Mouse (Mus musculus) midbrain, embryonic 13.5 days (tissue): ENCODE results near the gene Erap1. TPM values are rescaled to one million over a fixed set of nuclear protein-coding genes. Genes with fewer than 3 reads are reported as not detected.
"Not testable (repeated sequence)": the region's sequence is repeated elsewhere in the genome, so short reads cannot be mapped to it uniquely, and the experiment has no call there.

Source experiments
- ATAC-seq: fragments of 200-750 bp; cut with Nextera tagmentation; 2 replicates; pipeline ENCODE4 v1.8.0; 2017; ENCODE audit warnings: mild to moderate bottlenecking, moderate TSS enrichment, moderate library complexity
- H3K27ac ChIP-seq: fragments of 300-500 bp; sonication (generic); 2 replicates; pipeline ENCODE4 v1.5.1; 2015; ENCODE audit warnings: inconsistent platforms, mild to moderate bottlenecking, moderate library complexity
- H3K27me3 ChIP-seq: fragments of 300-500 bp; sonication (generic); 2 replicates; pipeline ENCODE4 v1.6.1; 2015; ENCODE audit warnings: mild to moderate bottlenecking, inconsistent platforms
- H3K36me3 ChIP-seq: fragments of 300-500 bp; sonication (generic); 2 replicates; pipeline ENCODE4 v1.6.1; 2015; ENCODE audit warnings: mild to moderate bottlenecking, inconsistent platforms
- H3K4me1 ChIP-seq: fragments of 300-500 bp; sonication (generic); replicated peaks from 2 replicates; pipeline ENCODE4 v1.6.1; 2015; ENCODE audit warnings: inconsistent platforms
- H3K4me2 ChIP-seq: fragments of 300-500 bp; sonication (generic); replicated peaks from 2 replicates; pipeline ENCODE4 v1.6.1; 2015; ENCODE audit warnings: moderate library complexity, mild to moderate bottlenecking, inconsistent platforms
- H3K4me3 ChIP-seq: fragments of 300-500 bp; sonication (generic); replicated peaks from 2 replicates; pipeline ENCODE4 v1.5.1; 2015; ENCODE audit warnings: mild to moderate bottlenecking, inconsistent platforms
- H3K9ac ChIP-seq: fragments of 300-500 bp; sonication (generic); replicated peaks from 2 replicates; pipeline ENCODE4 v1.6.1; 2015; ENCODE audit warnings: mild to moderate bottlenecking, inconsistent platforms
- H3K9me3 ChIP-seq: fragments of 300-500 bp; sonication (generic); 2 replicates; pipeline ENCODE4 v1.6.1; 2016; ENCODE audit warnings: mild to moderate bottlenecking, inconsistent platforms
- WGBS: fragments of 180-500 bp; shearing (Covaris S2); methylation state at CpG from one replicate; pipeline ENCODE4 v1.1.7; 2015; 5-methylcytosine and 5-hydroxymethylcytosine counted together
- polyA plus RNA-seq: library from polyadenylated mRNA; unstranded; fragments of >200 nt; fragmentation: Nextera tagmentation; extraction: Ambion mirVana; gene quantifications from 2 replicates; pipeline ENCODE4 v1.2.1, GENCODE M21; 2015

The Erap1 gene
- 4.5 and 5.2 TPM in 2 replicates for polyA plus RNA-seq

DNA sequence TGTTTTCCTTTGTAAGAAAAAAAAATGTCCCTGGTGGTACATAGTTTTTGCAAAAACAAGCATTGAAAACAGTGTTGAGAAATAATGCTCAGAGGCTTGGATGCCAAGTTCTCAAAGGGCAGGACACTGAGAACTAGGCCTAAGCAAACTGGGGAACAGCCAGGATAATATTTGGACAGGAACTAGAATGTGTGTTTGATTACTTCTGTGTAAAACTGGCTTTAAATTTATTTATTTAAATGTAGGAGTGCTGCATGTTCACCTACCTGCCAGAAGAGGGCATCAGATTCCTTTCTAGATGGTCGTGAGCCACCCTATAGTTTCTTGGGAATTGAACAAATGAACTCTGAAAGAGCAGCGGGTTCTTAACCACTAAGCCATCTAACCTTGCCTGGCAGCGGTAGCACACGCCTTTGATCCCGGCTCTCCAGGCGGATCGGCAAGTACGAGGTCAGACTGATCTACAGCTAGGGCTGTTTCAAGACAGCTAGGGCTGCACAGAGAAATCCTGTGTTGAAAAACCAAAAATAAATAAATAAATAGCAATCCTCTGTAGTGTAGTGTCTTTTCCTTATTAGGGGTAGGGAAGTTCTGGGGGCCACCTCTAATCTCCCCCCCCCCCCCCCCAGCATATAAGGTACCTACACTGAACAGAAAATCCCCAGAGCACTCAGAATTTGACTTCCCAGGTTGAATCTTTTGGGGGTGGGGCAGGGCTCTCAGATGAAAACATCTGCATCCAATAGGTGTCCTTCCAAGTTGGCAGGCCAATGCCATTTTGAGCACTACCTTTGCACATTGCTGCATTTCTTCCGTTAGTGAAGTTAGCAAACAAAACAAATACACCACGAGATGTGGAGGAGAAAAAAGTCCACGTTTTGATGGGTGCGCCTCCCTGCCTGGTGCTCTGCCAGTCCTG lies at the start of gene Erap1:
TSS of gene Erap1 (plus strand) at position 776 of the 919 bp plus-strand sequence.
- H3K4me1 ChIP-seq, result peaks cover 5% of the 10 kb centered on the region
- H3K27me3 ChIP-seq, result no peaks in the 10 kb centered on the region
- ATAC-seq, result peak; percentile 71
- peak within 1 kb of the TSS; percentile 77 for H3K4me3 ChIP-seq
- peak within 1 kb of the TSS; percentile 90 for H3K4me2 ChIP-seq
- H3K36me3 ChIP-seq, result no peaks in the 10 kb centered on the region
- no peaks in the 10 kb centered on the region for H3K9me3 ChIP-seq
- WGBS, result 1% methylated on average over 12 of the region's 12 CpGs
- H3K27ac ChIP-seq, result peak within 1 kb of the TSS; percentile 72
- peak within 1 kb of the TSS; percentile 87 for H3K9ac ChIP-seq

DNA sequence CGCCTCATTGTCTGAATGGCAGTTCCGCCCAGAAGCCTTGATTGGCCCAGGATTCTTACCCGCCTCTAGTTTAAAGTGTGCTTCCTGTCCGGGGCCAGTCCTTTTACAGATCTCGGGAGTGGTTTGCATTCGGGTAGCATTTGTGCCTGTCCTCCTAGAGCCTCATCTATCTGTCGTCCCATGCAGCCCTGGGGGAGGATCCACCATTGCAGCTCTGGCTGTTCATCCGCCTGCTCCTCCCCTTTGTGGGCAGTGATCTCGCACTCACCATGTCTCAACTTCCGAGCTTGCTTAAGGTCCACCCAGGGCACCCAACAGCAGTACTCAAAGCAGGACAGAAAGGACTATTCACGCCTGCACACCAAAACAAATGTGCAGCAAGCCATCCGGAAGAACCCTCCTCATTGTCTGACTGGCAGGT lies 48.0 kb upstream of the Erap1 start:
- not testable (repeated sequence) for ATAC-seq, H3K9ac ChIP-seq, H3K9me3 ChIP-seq, H3K4me3 ChIP-seq, H3K36me3 ChIP-seq, H3K4me2 ChIP-seq, H3K27me3 ChIP-seq, H3K4me1 ChIP-seq, H3K27ac ChIP-seq
- 63% methylated on average over 12 of the region's 12 CpGs for WGBS

DNA sequence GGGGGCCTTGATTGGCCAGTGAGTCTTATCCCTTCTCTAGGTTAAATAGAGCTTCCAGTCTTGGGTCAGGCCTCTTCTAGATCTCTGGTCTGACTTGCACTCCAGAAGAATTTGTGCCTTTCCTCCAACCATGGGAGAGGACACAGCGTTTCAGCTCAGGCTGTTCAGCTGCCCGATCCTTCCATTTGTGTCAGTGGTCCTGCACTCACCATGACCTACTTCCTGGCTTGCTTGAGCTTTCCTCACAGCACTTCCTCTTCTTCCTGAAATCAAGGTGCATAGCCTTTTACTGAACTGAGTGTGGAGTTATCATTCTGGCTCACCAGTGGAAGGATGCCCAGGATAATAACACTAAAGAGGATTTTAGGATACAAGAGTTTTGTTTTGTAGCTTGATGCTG lies 47.5 kb upstream of the Erap1 start:
- not testable (repeated sequence) for H3K27ac ChIP-seq, H3K4me3 ChIP-seq, H3K4me1 ChIP-seq, H3K36me3 ChIP-seq, H3K4me2 ChIP-seq, H3K9ac ChIP-seq, ATAC-seq, H3K27me3 ChIP-seq, H3K9me3 ChIP-seq
- 87% methylated on average over 2 of the region's 2 CpGs for WGBS

DNA sequence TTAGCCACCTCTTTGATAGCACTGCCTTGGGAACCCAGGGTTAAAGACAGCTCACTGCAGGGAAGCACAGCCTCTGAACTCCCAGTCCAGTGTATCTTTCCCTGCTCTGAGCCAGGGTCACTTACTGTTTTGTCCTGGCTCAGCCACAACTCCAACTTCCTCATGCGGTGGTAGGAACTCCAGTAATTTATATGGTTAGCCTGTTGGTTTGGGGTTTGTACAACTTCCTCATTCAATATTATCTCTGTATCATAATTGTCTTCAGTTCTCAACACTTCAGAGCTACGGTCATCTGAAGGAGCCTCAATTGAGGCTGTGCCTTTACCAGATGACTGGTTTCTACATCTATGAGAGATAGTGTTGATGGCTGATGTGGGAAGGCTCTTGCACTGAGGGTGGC lies 42.3 kb upstream of the Erap1 start:
- not testable (repeated sequence) for H3K4me2 ChIP-seq, H3K9ac ChIP-seq, H3K27me3 ChIP-seq, H3K9me3 ChIP-seq, H3K27ac ChIP-seq, H3K36me3 ChIP-seq, ATAC-seq, H3K4me3 ChIP-seq, H3K4me1 ChIP-seq
- WGBS, result 91% methylated on average over 2 of the region's 2 CpGs

DNA sequence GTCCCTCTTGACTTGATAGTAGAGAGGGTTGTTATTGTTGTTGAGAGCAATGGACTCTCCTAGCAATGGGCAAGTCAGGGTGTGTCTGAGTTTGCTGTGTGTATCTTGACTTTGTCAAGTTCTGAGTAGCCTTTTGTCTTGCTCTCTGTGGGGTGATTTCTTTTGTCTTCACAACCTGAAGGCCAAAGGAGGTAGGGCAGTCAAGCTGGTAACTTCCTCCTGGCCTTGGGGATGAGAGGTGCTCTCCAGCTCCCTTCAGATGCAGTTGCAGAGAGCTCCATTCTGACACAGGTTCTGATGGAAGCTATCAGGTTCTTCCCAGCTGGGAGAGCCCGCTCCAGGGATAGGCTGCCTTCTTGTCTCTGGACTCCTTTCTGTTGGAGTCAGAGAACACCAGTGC lies 37.6 kb upstream of the Erap1 start:
- Histone ChIP-seq H3K36me3 (peaks cover 25% of the 10 kb centered on the region), H3K9me3 (0 out of 2 replicates have a peak, but pooled peaks cover 11% of the 10 kb centered on the region)
- H3K4me2 ChIP-seq, H3K4me3 ChIP-seq, H3K4me1 ChIP-seq, H3K9ac ChIP-seq, ATAC-seq, H3K27ac ChIP-seq, H3K27me3 ChIP-seq: not testable (repeated sequence)
- 100% methylated on average over 1 of the region's 1 CpGs for WGBS

DNA sequence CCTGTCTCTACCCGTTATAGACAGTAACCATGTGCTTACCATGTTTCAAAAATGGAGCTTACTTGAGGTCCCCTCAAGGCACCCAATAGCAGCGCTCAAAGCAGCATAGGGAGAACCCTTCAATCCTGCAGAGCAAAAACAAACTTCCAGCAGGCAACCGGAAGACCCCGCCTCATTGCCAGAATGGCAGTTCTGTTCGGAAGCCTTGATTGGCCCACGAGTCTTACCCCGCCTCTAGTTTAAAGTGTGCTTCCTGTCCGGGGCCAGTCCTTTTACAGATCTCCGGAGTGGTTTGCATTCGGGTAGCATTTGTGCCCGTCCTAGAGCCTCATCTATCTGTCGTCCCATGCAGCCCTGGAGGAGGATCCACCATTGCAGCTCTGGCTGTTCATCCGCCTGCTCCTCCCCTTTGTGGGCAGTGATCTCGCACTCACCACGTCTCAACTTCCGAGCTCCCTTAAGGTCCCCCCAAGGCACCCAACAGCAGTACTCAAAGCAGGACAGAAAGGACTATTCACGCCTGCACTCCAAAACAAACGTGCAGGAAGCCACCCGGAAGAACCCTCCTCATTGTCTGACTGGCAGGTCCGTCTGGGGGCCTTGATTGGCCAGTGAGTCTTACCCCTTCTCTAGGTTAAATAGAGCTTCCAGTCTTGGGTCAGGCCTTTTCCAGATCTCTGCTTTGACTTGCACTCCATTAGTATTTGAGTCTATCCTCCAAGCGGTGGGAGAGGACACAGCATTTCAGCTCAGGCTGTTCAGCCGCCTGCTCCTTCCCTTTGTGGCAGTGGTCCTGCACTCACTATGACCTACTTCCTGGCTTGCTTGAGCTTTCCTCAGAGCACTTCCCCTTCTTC lies 22.0 kb upstream of the Erap1 start:
- WGBS, result 11% methylated on average over 22 of the region's 22 CpGs
- H3K4me1 ChIP-seq, H3K9me3 ChIP-seq, H3K36me3 ChIP-seq, H3K27me3 ChIP-seq: not testable (repeated sequence)
- H3K4me3 ChIP-seq, result peak overlapping the region; percentile 53
- H3K27ac ChIP-seq, result peak overlapping the region; percentile 88
- peak; percentile 99 for ATAC-seq
- peak overlapping the region; percentile 61 for H3K4me2 ChIP-seq
- peak overlapping the region; percentile 69 for H3K9ac ChIP-seq

DNA sequence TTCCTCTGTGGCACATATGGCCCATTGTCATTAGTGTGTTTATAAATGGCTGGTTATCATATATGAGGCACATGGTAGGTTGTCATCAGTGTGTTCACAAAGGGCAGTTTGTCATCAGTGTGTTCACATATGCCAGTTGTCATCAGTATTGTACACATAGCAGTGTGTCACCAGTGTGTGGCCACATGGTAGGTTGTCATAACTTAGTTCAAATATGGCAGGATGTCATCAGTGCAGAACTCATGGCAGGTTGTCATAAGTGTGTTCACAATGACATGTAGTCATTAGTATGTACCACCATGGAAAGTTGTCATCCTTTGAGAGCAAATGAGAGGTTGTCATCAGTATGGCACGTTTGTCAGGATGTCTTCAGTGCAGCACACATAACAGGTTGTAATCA lies 7.0 kb upstream of the Erap1 start:
- Histone ChIP-seq H3K36me3 (no peaks in the 10 kb centered on the region), H3K9me3 (no peaks in the 10 kb centered on the region), H3K4me2 (no peak overlapping the region), H3K27me3 (no peaks in the 10 kb centered on the region), H3K4me3 (no peak overlapping the region), H3K27ac (no peak overlapping the region), H3K9ac (no peak overlapping the region), H3K4me1 (no peaks in the 10 kb centered on the region)
- WGBS, result 68% methylated on average over 1 of the region's 1 CpGs
- ATAC-seq, result no peak

DNA sequence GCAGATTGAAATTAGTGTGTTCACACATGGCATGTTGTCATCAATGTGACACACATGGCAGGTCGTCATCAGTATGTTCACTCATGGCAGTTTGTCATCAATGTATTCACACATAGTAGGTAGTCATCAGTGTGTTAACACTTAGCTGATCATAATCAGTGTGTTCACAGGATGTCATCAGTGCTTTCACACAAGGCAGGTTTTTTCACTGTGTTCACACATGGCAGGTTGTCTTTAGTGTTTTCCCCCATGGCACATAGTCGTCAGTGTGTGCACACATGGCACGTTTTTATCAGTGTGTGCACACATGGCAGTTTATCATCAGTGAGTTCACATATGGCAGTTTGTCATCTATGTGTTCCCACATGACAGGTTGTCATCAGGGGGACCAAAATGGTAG lies 6.5 kb upstream of the Erap1 start:
- no peak overlapping the region for H3K9ac ChIP-seq
- H3K4me3 ChIP-seq, result no peak overlapping the region
- H3K4me1 ChIP-seq, result no peaks in the 10 kb centered on the region
- ATAC-seq, result no peak
- no peak overlapping the region for H3K4me2 ChIP-seq
- H3K27ac ChIP-seq, result no peak overlapping the region
- no peaks in the 10 kb centered on the region for H3K36me3 ChIP-seq
- 82% methylated on average over 3 of the region's 3 CpGs for WGBS
- H3K27me3 ChIP-seq, result no peaks in the 10 kb centered on the region
- H3K9me3 ChIP-seq, result no peaks in the 10 kb centered on the region

DNA sequence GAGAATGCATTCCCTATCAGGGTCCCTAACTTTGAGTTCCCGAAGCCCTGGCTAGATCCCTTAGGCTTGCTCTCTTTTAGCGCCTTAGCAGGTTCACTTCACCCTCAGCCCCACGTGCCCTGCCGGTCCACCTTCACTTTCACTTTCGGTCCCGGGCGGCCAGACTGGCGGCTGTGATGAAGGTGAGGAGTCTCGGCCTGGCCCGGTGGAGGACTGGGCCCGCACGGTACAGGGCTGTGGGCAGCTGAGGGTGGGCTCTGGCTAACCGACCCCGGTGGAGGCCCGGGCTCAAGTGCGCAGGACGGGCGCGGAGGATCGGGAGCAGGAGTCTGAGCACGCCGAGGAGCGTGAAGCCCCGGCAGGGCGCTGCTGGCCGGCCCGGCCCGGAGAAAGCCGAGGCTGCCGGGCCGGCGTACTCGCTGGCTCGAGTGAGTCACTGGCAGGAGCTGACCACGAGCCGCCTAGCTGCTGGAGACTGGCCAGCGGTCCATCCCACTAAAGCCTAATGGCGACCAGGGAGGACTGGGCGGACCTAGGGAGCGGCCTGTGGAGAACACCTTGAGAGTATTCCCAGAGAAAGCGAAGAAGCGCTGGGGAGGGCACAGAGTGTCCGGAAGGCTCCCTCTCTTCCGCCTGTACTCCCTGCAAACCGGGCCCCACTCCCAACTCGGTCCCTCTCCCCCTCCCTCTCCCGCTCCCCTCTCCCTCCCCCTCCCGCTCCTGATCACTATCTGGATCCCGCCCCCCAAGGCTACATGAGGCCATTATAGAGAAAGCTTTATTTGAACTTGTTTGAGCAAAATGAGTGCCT lies 549 bp downstream of the Erap1 start:
- H3K9ac ChIP-seq, result peak overlapping the region; percentile 87
- H3K4me1 ChIP-seq, result peaks cover 5% of the 10 kb centered on the region
- H3K27ac ChIP-seq, result peak overlapping the region; percentile 72
- H3K4me2 ChIP-seq, result peak overlapping the region; percentile 90
- WGBS, result 0% methylated on average over 47 of the region's 49 CpGs
- peak; percentile 95 for ATAC-seq
- no peaks in the 10 kb centered on the region for H3K9me3 ChIP-seq
- H3K27me3 ChIP-seq, result no peaks in the 10 kb centered on the region
- peak overlapping the region; percentile 77 for H3K4me3 ChIP-seq
- no peaks in the 10 kb centered on the region for H3K36me3 ChIP-seq

DNA sequence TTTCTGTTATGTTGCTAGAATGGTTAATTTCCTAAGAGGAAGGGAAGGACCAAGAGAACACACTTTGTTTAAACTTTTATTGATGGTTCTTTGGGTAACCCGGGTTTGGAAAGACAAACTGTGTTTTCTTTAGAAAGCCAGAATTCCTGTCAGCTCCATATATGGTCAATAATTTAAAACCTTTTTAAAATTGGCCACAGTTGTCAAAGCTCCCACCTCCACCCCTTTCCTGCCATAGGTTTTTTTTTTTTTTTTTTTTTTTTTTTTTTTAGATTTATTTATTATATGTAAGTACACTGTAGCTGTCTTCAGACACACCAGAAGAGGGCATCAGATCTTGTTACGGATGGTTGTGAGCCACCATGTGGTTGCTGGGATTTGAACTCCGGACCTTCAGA lies 1.2 kb downstream of the Erap1 start:
- H3K4me1 ChIP-seq, H3K27me3 ChIP-seq, ATAC-seq, H3K9ac ChIP-seq, H3K9me3 ChIP-seq, H3K27ac ChIP-seq, H3K36me3 ChIP-seq: not testable (repeated sequence)
- Histone ChIP-seq H3K4me3 (peak overlapping the region; percentile 77), H3K4me2 (peak overlapping the region; percentile 90)
- 64% methylated on average over 3 of the region's 3 CpGs for WGBS

DNA sequence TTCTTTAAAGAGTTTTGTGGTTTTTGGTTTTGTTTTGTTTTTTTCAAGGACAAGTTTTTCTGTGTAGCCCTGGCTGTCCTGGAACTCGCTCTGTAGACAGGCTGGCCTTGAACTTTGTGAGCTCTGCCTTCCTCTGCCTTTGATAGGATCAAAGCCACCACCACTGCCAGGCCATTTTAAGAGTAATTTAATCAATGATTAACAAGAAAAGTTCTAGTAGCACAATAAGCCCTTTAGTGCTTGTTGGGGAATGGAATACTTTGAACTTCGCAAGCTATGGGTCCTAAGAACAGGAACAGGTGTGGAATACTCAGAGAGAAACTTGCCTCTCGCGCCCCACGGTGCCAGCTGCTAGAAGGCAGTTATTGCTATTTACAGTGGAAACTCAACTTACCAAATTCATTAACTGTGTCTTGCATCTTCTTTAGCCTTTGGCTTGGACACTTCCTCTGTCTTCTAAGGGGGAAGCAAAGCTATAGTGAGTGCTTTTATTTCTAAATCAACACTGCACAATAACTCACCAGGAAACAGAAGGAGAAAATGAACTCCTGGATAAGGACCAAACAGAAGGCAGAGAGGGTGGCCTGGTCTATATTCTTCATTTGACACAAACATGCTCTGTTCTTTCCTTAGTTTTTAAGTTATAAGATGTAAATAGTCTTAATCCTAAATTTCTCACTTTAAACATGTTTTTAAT lies 56.3 kb downstream of the Erap1 start:
- 93% methylated on average over 5 of the region's 5 CpGs for WGBS
- H3K9me3 ChIP-seq, result no peaks in the 10 kb centered on the region
- no peak overlapping the region for H3K27ac ChIP-seq
- no peak overlapping the region for H3K4me3 ChIP-seq
- no peak overlapping the region for H3K4me2 ChIP-seq
- H3K4me1 ChIP-seq, result no peaks in the 10 kb centered on the region
- H3K36me3 ChIP-seq, result no peaks in the 10 kb centered on the region
- no peak for ATAC-seq
- no peak overlapping the region for H3K9ac ChIP-seq
- H3K27me3 ChIP-seq, result no peaks in the 10 kb centered on the region
